Mouse (Mus musculus): Measurements from ENCODE around the gene Gse1. TPM values are rescaled to one million over a fixed set of nuclear protein-coding genes. Genes with fewer than 3 reads are reported as not detected.

The Gse1 gene
- total and polyA plus RNA-seq, 3 experiments = 23.6 to 128 (median 66.9) TPM

GRCm38 (mm10) chr8:120602672-120603071 lies 374.4 kb downstream of the Gse1 start:
- Histone ChIP-seq H3K4me1 (ENCODE audit: control insufficient read depth in 1 of 2, insufficient read depth in 2 of 2, low read length in 2 of 2) (peaks cover 2 to 3% of the 10 kb centered on the region in 2 experiments; a peak in 2 of 4 replicates), H3K27me3 (ENCODE audit: control insufficient read depth in 1 of 2, insufficient read depth in 2 of 2, low read length in 2 of 2) (no peaks in the 10 kb centered on the region), H3K9me3 (replicated peaks; ENCODE audit: insufficient read depth, low read length) (no peaks in the 10 kb centered on the region), H3K4me3 (ENCODE audit: control insufficient read depth in 1 of 2, insufficient read depth in 1 of 2, low read depth in 2 of 2, low read length in 2 of 2) (no peak overlapping the region), H3K36me3 (ENCODE audit: control insufficient read depth in 1 of 2, insufficient read depth in 2 of 2, low read length in 2 of 2) (no peaks in the 10 kb centered on the region; a peak in 1 of 4 replicates), H3K9ac (ENCODE audit: control insufficient read depth, low read depth, low read length, poor library complexity, severe bottlenecking) (no peak overlapping the region), H3K79me2 (ENCODE audit: control insufficient read depth, insufficient read depth, low read length, poor library complexity) (no peaks in the 10 kb centered on the region), H3K27ac (ENCODE audit: control insufficient read depth, low read depth, low read length) (no peak overlapping the region)
- no peak for DNase-seq (ENCODE audit: low read depth, low spot score)
- no peak for TF ChIP-seq RCOR1 (IDR thresholded peaks at IDR 0.05; ENCODE audit: low read depth, low read length)
- TF ChIP-seq USF2 (IDR thresholded peaks at IDR 0.05; ENCODE audit: borderline replicate concordance in 1 of 2, insufficient read depth in 1 of 2, low read depth in 1 of 2, low read length in 2 of 2) = no peak
- TF ChIP-seq POLR2AphosphoS2 (IDR thresholded peaks at IDR 0.05; ENCODE audit: low read length) = no peak
- no peak for TF ChIP-seq TBP (IDR thresholded peaks at IDR 0.05; ENCODE audit: low read depth, low read length)
- TF ChIP-seq MEF2A (IDR thresholded peaks at IDR 0.05; ENCODE audit: extremely low read depth, insufficient replicate concordance, low read depth, low read length, poor library complexity, severe bottlenecking) = no peak
- no peak for TF ChIP-seq CTCF (IDR thresholded peaks at IDR 0.05 in 2 of 3, conservative IDR thresholded peaks at IDR 0.05 in 1 of 3; ENCODE audit: control insufficient read depth in 1 of 3, insufficient read depth in 1 of 3, low read depth in 2 of 3, low read length in 3 of 3, poor library complexity in 1 of 3, severe bottlenecking in 1 of 3)
- no peak for TF ChIP-seq ZNF384 (IDR thresholded peaks at IDR 0.05; ENCODE audit: low read depth, low read length)
- no peak for TF ChIP-seq JUND (IDR thresholded peaks at IDR 0.05; ENCODE audit: low read depth, low read length)
- TF ChIP-seq ZC3H11A (IDR thresholded peaks at IDR 0.05; ENCODE audit: low read depth, low read length) = no peak
- no peak for TF ChIP-seq MAX (IDR thresholded peaks at IDR 0.05; ENCODE audit: low read length)
- no peak for TF ChIP-seq MAFK (IDR thresholded peaks at IDR 0.05; ENCODE audit: borderline replicate concordance, low read depth, low read length)
- no peak for TF ChIP-seq TCF12 (IDR thresholded peaks at IDR 0.05; ENCODE audit: low read depth, low read length)
- no peak for TF ChIP-seq RAD21 (IDR thresholded peaks at IDR 0.05; ENCODE audit: low read depth, low read length)
- TF ChIP-seq BHLHE40 (IDR thresholded peaks at IDR 0.05; ENCODE audit: borderline replicate concordance, low read depth, low read length) = no peak

GRCm38 (mm10) chr8:120607460-120607859 lies 379.2 kb downstream of the Gse1 start:
- H3K4me3 ChIP-seq (ENCODE audit: control insufficient read depth in 1 of 2, insufficient read depth in 1 of 2, low read depth in 2 of 2, low read length in 2 of 2) = peak overlapping the region; percentile 43 to 84
- H3K27me3 ChIP-seq (ENCODE audit: control insufficient read depth in 1 of 2, insufficient read depth in 2 of 2, low read length in 2 of 2) = no peaks in the 10 kb centered on the region
- no peaks in the 10 kb centered on the region for H3K79me2 ChIP-seq (ENCODE audit: control insufficient read depth, insufficient read depth, low read length, poor library complexity)
- no peak for DNase-seq (ENCODE audit: low read depth, low spot score)
- H3K36me3 ChIP-seq (ENCODE audit: control insufficient read depth in 1 of 2, insufficient read depth in 2 of 2, low read length in 2 of 2) = peaks cover 0 to 3% of the 10 kb centered on the region in 2 experiments; a peak in 1 of 4 replicates
- TF ChIP-seq SMC3 (IDR thresholded peaks at IDR 0.05; ENCODE audit: low read depth, low read length) (no peak), USF2 (IDR thresholded peaks at IDR 0.05; ENCODE audit: borderline replicate concordance in 1 of 2, insufficient read depth in 1 of 2, low read depth in 1 of 2, low read length in 2 of 2) (no peak), RAD21 (IDR thresholded peaks at IDR 0.05; ENCODE audit: low read depth, low read length) (no peak), CHD1 (IDR thresholded peaks at IDR 0.05; ENCODE audit: low read depth, low read length) (no peak), POLR2A (IDR thresholded peaks at IDR 0.05; ENCODE audit: control insufficient read depth in 1 of 2, insufficient read depth in 1 of 2, low read depth in 1 of 2, low read length in 2 of 2, poor library complexity in 1 of 2) (no peak), MAX (IDR thresholded peaks at IDR 0.05; ENCODE audit: low read length) (no peak), ZKSCAN1 (IDR thresholded peaks at IDR 0.05; ENCODE audit: low read depth, low read length) (no peak), MEF2A (IDR thresholded peaks at IDR 0.05; ENCODE audit: extremely low read depth, insufficient replicate concordance, low read depth, low read length, poor library complexity, severe bottlenecking) (no peak), EP300 (IDR thresholded peaks at IDR 0.05; ENCODE audit: low read depth in 1 of 2, low read length in 2 of 2) (no peak), BHLHE40 (IDR thresholded peaks at IDR 0.05; ENCODE audit: borderline replicate concordance, low read depth, low read length) (no peak), NRF1 (IDR thresholded peaks at IDR 0.05; ENCODE audit: insufficient read depth, low read depth, low read length, poor library complexity, severe bottlenecking) (no peak), MYC (IDR thresholded peaks at IDR 0.05; ENCODE audit: low read depth, low read length) (no peak), JUND (IDR thresholded peaks at IDR 0.05; ENCODE audit: low read depth, low read length) (no peak), POLR2AphosphoS2 (IDR thresholded peaks at IDR 0.05; ENCODE audit: low read length) (no peak), GATA1 (IDR thresholded peaks at IDR 0.05; ENCODE audit: low read depth, low read length) (no peak), RCOR1 (IDR thresholded peaks at IDR 0.05; ENCODE audit: low read depth, low read length) (no peak)
- no peak overlapping the region for H3K27ac ChIP-seq (ENCODE audit: control insufficient read depth, low read depth, low read length)
- no peaks in the 10 kb centered on the region for H3K9me3 ChIP-seq (replicated peaks; ENCODE audit: insufficient read depth, low read length)
- H3K9ac ChIP-seq (ENCODE audit: control insufficient read depth, low read depth, low read length, poor library complexity, severe bottlenecking) = peak overlapping the region; percentile 40
- peaks cover 2 to 3% of the 10 kb centered on the region in 2 experiments; a peak in 2 of 4 replicates for H3K4me1 ChIP-seq (ENCODE audit: control insufficient read depth in 1 of 2, insufficient read depth in 2 of 2, low read length in 2 of 2)

Data from MEL (cell line).